Mouse (Mus musculus): ENCODE measurements around the gene Hnrnpf. TPM values are rescaled to one million over a fixed set of nuclear protein-coding genes. Genes with fewer than 3 reads are reported as not detected.

The Hnrnpf gene
- polyA plus RNA-seq, 1 experiment = 119 TPM

DNA sequence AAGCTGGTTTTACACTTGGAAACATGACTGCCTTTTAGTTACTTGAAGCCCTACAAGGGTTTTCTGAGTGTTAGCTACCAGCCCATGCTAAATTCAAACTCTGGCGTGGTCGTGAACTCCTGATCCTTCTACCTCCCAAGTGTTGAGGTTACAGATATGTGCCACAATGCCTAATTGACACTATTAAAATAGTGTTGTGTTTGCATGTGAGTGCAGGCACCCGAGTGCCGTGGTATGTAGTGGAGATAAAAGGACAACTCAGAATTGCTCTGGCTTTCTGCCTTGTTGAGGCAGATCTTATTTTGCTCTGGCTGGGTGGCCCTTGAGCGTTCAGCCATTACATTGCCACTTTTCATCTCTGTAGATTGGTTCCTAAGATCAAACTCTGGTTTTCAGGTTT is 28.6 kb downstream of the Hnrnpf start:
- 87% methylated on average over 5 of the region's 5 CpGs for WGBS
- no peak for DNase-seq
- H3K27ac ChIP-seq (ENCODE audit: insufficient read depth, low read length) = no peak overlapping the region

GRCm38 (mm10) chr6:117929945-117930655 is 30.0 kb downstream of the Hnrnpf start:
- H3K27me3 ChIP-seq (ENCODE audit: control insufficient read depth, insufficient read depth, low read length) = no peaks in the 10 kb centered on the region
- no peak overlapping the region for H3K27ac ChIP-seq (ENCODE audit: insufficient read depth, low read length)
- no peak overlapping the region for H3K4me3 ChIP-seq (replicated peaks; ENCODE audit: insufficient read depth, low read depth, low read length)
- WGBS = 98% methylated on average over 3 of the region's 3 CpGs
- TF ChIP-seq POLR2A (IDR thresholded peaks at IDR 0.05; ENCODE audit: borderline replicate concordance, insufficient read depth, low read length) = no peak
- no peak for TF ChIP-seq CTCF (IDR thresholded peaks at IDR 0.05; ENCODE audit: borderline replicate concordance, insufficient read depth, low read depth, low read length)
- DNase-seq = no peak
- H3K4me1 ChIP-seq (ENCODE audit: control insufficient read depth, insufficient read depth, low read length) = no peaks in the 10 kb centered on the region

More for the DNA sequence above, 28.6 kb downstream of the Hnrnpf start:
- TF ChIP-seq CTCF (IDR thresholded peaks at IDR 0.05; ENCODE audit: borderline replicate concordance, insufficient read depth, low read depth, low read length) (no peak), POLR2A (IDR thresholded peaks at IDR 0.05; ENCODE audit: borderline replicate concordance, insufficient read depth, low read length) (no peak)
- H3K4me3 ChIP-seq (replicated peaks; ENCODE audit: insufficient read depth, low read depth, low read length) = no peak overlapping the region
- no peaks in the 10 kb centered on the region for H3K27me3 ChIP-seq (ENCODE audit: control insufficient read depth, insufficient read depth, low read length)
- H3K4me1 ChIP-seq (ENCODE audit: control insufficient read depth, insufficient read depth, low read length) = no peaks in the 10 kb centered on the region

- 62% methylated on average over 11 of the region's 11 CpGs for WGBS
- Histone ChIP-seq H3K4me3 (replicated peaks; ENCODE audit: insufficient read depth, low read depth, low read length) (no peak overlapping the region), H3K27ac (ENCODE audit: insufficient read depth, low read length) (no peak overlapping the region), H3K4me1 (ENCODE audit: control insufficient read depth, insufficient read depth, low read length) (no peaks in the 10 kb centered on the region), H3K27me3 (ENCODE audit: control insufficient read depth, insufficient read depth, low read length) (no peaks in the 10 kb centered on the region)
- peak; percentile 69 for TF ChIP-seq CTCF (IDR thresholded peaks at IDR 0.05; ENCODE audit: borderline replicate concordance, insufficient read depth, low read depth, low read length)
- TF ChIP-seq POLR2A (IDR thresholded peaks at IDR 0.05; ENCODE audit: borderline replicate concordance, insufficient read depth, low read length) = no peak
- DNase-seq = peak; percentile 29 to 31
These were observed 32.4 kb downstream of the Hnrnpf start for GRCm38 (mm10) chr6:117932325-117933051.

DNA sequence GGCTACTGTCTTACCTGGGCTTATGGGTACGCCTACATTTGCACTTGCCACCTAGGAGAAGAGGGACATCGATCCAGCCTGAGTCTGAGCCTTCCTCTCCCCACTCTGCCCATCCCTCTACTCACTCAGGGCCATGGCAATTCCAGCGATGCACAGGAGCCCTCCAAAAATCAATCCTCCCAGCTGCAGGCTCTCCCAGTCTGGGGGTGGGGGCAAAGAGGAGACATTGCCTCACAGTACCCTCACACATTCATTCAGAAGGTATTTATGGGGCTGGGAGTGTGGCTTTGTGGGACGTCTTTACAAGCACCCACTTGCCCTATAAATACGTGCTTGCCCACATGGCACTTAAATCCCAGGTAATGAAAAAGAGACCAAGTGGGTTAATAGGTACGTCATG is 34.2 kb downstream of the Hnrnpf start:
- WGBS = 94% methylated on average over 6 of the region's 6 CpGs
- DNase-seq = no peak
- no peak for TF ChIP-seq CTCF (IDR thresholded peaks at IDR 0.05; ENCODE audit: borderline replicate concordance, insufficient read depth, low read depth, low read length)
- TF ChIP-seq POLR2A (IDR thresholded peaks at IDR 0.05; ENCODE audit: borderline replicate concordance, insufficient read depth, low read length) = no peak
- H3K4me1 ChIP-seq (ENCODE audit: control insufficient read depth, insufficient read depth, low read length) = no peaks in the 10 kb centered on the region; the same call in 1 of the 2 replicates
- no peak overlapping the region for H3K27ac ChIP-seq (ENCODE audit: insufficient read depth, low read length)
- no peak overlapping the region for H3K4me3 ChIP-seq (replicated peaks; ENCODE audit: insufficient read depth, low read depth, low read length)
- H3K27me3 ChIP-seq (ENCODE audit: control insufficient read depth, insufficient read depth, low read length) = no peaks in the 10 kb centered on the region

GRCm38 (mm10) chr6:117935681-117936612 is 35.8 kb downstream of the Hnrnpf start:
- H3K4me3 ChIP-seq (replicated peaks; ENCODE audit: insufficient read depth, low read depth, low read length) = no peak overlapping the region
- TF ChIP-seq CTCF (IDR thresholded peaks at IDR 0.05; ENCODE audit: borderline replicate concordance, insufficient read depth, low read depth, low read length) (no peak), POLR2A (IDR thresholded peaks at IDR 0.05; ENCODE audit: borderline replicate concordance, insufficient read depth, low read length) (no peak)
- 91% methylated on average over 14 of the region's 14 CpGs for WGBS
- no peak overlapping the region for H3K27ac ChIP-seq (ENCODE audit: insufficient read depth, low read length)
- no peaks in the 10 kb centered on the region; the same call in 1 of the 2 replicates for H3K4me1 ChIP-seq (ENCODE audit: control insufficient read depth, insufficient read depth, low read length)
- DNase-seq = no peak
- H3K27me3 ChIP-seq (ENCODE audit: control insufficient read depth, insufficient read depth, low read length) = no peaks in the 10 kb centered on the region

GRCm38 (mm10) chr6:117937222-117937932 is 37.3 kb downstream of the Hnrnpf start, which contains the start of gene Fxyd4:
Gene Fxyd4 (minus strand): TSS chr6:117937692.
- peaks cover 4% of the 10 kb centered on the region for H3K4me1 ChIP-seq (ENCODE audit: control insufficient read depth, insufficient read depth, low read length)
- DNase-seq = peak in 1 of 2 experiments; percentile 28
- no peak for TF ChIP-seq CTCF (IDR thresholded peaks at IDR 0.05; ENCODE audit: borderline replicate concordance, insufficient read depth, low read depth, low read length)
- TF ChIP-seq POLR2A (IDR thresholded peaks at IDR 0.05; ENCODE audit: borderline replicate concordance, insufficient read depth, low read length) = no peak
- H3K27me3 ChIP-seq (ENCODE audit: control insufficient read depth, insufficient read depth, low read length) = no peaks in the 10 kb centered on the region
- no peak within 1 kb of the TSS for H3K4me3 ChIP-seq (replicated peaks; ENCODE audit: insufficient read depth, low read depth, low read length)
- no peak within 1 kb of the TSS for H3K27ac ChIP-seq (ENCODE audit: insufficient read depth, low read length)
- whole genome bisulfite sequencing = 70% methylated on average over 10 of the region's 10 CpGs

GRCm38 (mm10) chr6:117938951-117939350 is 38.8 kb downstream of the Hnrnpf start:
- H3K27ac ChIP-seq (ENCODE audit: insufficient read depth, low read length) = no peak overlapping the region
- no peaks in the 10 kb centered on the region for H3K27me3 ChIP-seq (ENCODE audit: control insufficient read depth, insufficient read depth, low read length)
- WGBS = 34% methylated on average over 10 of the region's 10 CpGs
- peaks cover 14% of the 10 kb centered on the region for H3K4me1 ChIP-seq (ENCODE audit: control insufficient read depth, insufficient read depth, low read length)
- no peak overlapping the region for H3K4me3 ChIP-seq (replicated peaks; ENCODE audit: insufficient read depth, low read depth, low read length)
- no peak for TF ChIP-seq POLR2A (IDR thresholded peaks at IDR 0.05; ENCODE audit: borderline replicate concordance, insufficient read depth, low read length)
- no peak for TF ChIP-seq CTCF (IDR thresholded peaks at IDR 0.05; ENCODE audit: borderline replicate concordance, insufficient read depth, low read depth, low read length)
- DNase-seq = peak; percentile 44 to 70

Data from cerebellum, adult 2 months (tissue).